Mouse (Mus musculus): ENCODE results near the gene Gnb1. TPM values are rescaled to one million over a fixed set of nuclear protein-coding genes. Genes with fewer than 3 reads are reported as not detected.
A peak's percentile ranks its signal among the peaks of the same experiment; 100 is the strongest.

Gene Gnb1
- polyA plus RNA-seq, 1 experiment from 2014 or later, result 316 TPM

DNA sequence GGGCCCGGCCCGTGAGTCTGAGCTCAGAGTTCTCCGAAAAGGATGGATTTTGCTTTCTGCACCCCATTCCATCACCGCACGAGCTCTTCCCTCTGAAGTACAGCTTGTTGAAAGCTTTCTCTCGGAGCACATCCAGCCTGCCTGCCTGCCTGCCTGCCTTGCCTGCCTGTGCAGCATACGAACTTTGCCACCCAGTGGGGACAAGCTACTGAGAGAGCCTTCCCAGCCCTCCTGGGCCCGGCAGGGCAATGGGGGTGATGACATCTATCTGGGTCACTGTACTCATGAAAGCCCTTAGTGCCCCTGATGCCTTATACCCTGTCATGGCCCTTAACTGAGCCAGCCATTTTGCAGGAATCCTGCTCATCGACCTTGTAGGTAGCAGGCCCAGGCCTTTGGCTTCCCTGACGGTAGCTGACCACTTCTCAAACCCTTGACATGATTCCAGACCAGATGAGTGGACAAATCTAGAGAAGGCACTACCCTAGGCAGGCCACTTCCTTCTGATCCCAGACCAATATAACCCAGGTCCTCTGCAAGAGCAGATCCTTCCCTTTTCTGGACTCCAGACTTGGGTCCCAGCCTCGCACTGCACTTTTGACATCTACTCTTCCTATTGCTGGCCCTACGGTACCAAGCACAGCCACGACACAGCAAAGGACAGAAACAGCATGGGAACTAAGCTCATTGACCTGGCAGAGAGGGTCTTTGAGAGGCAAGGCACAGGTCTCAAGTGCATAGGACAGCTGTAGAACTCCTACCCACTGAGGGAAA, 23.7 kb upstream of the Gnb1 start:
- ATAC-seq (replicated peaks; ENCODE audit: extremely low read depth, insufficient read depth, low FRiP score), result no peak
- H3K4me3 ChIP-seq (ENCODE audit: low read length), result no peak overlapping the region
- no peak overlapping the region for H3K9ac ChIP-seq (ENCODE audit: low read length)
- no peaks in the 10 kb centered on the region for H3K9me3 ChIP-seq (replicated peaks; ENCODE audit: control insufficient read depth, low read length)
- no peak overlapping the region for H3K27ac ChIP-seq (ENCODE audit: low read length)
- no peak overlapping the region for H3K4me2 ChIP-seq (ENCODE audit: low read depth, low read length)
- no peaks in the 10 kb centered on the region for H3K36me3 ChIP-seq (ENCODE audit: control insufficient read depth, insufficient read depth)
- H3K4me1 ChIP-seq (ENCODE audit: control insufficient read depth, insufficient read depth, low read length), result no peaks in the 10 kb centered on the region
- WGBS, result 74% methylated on average over 13 of the region's 13 CpGs
- H3K27me3 ChIP-seq (ENCODE audit: control insufficient read depth, insufficient read depth, low read length), result no peaks in the 10 kb centered on the region; the same call in 1 of the 2 replicates

DNA sequence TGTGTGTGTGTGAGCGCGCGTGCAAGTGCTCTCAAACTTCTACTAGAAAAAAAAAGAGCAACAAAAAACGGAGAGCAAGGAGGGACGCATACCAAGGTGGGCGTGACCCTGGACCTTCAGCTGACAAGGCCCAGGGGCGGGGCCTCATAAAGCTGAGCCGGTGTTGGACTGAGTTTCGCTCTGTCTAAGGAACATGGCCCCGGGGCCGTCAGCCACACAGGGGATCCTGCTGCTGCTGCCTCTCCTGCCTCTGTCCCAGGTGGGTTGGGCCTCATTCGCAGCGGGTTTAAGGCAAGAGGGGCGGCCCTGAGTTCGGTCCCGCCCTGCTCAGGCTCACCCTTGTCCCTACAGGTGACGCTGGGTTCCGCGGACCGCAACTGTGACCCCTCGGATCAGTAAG, 22.2 kb upstream of the Gnb1 start, which contains the start of gene Tmem52:
Gene Tmem52, plus strand, starts transcription at position 163 of the 400 bp plus-strand sequence.
- no peaks in the 10 kb centered on the region for H3K9me3 ChIP-seq (replicated peaks; ENCODE audit: control insufficient read depth, low read length)
- peak within 1 kb of the TSS; percentile 59 for H3K4me2 ChIP-seq (ENCODE audit: low read depth, low read length)
- 0 out of 2 replicates have a peak within 1 kb of the TSS, but pooled peaks have one; percentile 35 for H3K9ac ChIP-seq (ENCODE audit: low read length)
- H3K4me3 ChIP-seq (ENCODE audit: low read length), result peak within 1 kb of the TSS; percentile 44
- H3K27ac ChIP-seq (ENCODE audit: low read length), result no peak within 1 kb of the TSS
- H3K27me3 ChIP-seq (ENCODE audit: control insufficient read depth, insufficient read depth, low read length), result no peaks in the 10 kb centered on the region; the same call in 1 of the 2 replicates
- WGBS, result 11% methylated on average over 21 of the region's 21 CpGs
- peaks cover 8% of the 10 kb centered on the region for H3K4me1 ChIP-seq (ENCODE audit: control insufficient read depth, insufficient read depth, low read length)
- no peaks in the 10 kb centered on the region for H3K36me3 ChIP-seq (ENCODE audit: control insufficient read depth, insufficient read depth)
- 0 out of 2 replicates have a peak, but pooled peaks have one; percentile 29 for ATAC-seq (replicated peaks; ENCODE audit: extremely low read depth, insufficient read depth, low FRiP score)

DNA sequence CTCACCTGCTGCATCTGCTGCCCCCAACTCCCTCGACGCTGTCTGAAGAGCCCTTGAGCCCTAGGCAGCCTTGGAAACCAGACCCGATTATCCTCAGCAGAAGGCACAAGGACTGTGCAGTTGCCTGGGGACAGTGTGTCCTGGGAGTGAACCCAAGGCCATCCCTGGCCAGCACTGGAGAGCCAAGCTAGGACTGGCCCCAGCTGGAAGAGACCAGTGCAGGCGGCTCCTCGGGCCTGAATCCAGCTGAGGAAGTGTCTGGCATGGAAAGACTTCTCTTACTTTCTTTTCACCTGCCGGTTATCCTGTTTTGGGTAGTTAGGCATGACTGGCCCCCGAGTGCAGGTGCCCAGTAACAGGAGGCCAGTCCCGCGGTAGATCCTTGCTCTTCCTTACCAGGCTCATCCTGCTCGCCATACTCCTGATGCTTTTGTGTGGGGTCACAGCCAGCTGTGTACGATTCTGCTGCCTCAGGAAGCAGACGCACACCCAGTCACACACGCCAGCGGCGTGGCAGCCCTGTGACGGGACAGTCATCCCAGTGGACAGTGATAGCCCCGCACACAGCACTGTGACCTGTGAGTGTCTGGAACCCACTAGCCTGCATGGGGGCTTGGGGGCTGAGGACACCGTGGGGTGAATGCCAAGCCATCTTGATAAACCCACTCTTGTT, 21.4 kb upstream of the Gnb1 start:
- no peak for ATAC-seq (replicated peaks; ENCODE audit: extremely low read depth, insufficient read depth, low FRiP score)
- H3K4me3 ChIP-seq (ENCODE audit: low read length), result no peak overlapping the region
- no peaks in the 10 kb centered on the region for H3K36me3 ChIP-seq (ENCODE audit: control insufficient read depth, insufficient read depth)
- WGBS, result 70% methylated on average over 18 of the region's 18 CpGs
- no peaks in the 10 kb centered on the region; the same call in 1 of the 2 replicates for H3K27me3 ChIP-seq (ENCODE audit: control insufficient read depth, insufficient read depth, low read length)
- peaks cover 8% of the 10 kb centered on the region for H3K4me1 ChIP-seq (ENCODE audit: control insufficient read depth, insufficient read depth, low read length)
- H3K9ac ChIP-seq (ENCODE audit: low read length), result no peak overlapping the region
- no peak overlapping the region for H3K4me2 ChIP-seq (ENCODE audit: low read depth, low read length)
- H3K9me3 ChIP-seq (replicated peaks; ENCODE audit: control insufficient read depth, low read length), result no peaks in the 10 kb centered on the region
- H3K27ac ChIP-seq (ENCODE audit: low read length), result no peak overlapping the region

DNA sequence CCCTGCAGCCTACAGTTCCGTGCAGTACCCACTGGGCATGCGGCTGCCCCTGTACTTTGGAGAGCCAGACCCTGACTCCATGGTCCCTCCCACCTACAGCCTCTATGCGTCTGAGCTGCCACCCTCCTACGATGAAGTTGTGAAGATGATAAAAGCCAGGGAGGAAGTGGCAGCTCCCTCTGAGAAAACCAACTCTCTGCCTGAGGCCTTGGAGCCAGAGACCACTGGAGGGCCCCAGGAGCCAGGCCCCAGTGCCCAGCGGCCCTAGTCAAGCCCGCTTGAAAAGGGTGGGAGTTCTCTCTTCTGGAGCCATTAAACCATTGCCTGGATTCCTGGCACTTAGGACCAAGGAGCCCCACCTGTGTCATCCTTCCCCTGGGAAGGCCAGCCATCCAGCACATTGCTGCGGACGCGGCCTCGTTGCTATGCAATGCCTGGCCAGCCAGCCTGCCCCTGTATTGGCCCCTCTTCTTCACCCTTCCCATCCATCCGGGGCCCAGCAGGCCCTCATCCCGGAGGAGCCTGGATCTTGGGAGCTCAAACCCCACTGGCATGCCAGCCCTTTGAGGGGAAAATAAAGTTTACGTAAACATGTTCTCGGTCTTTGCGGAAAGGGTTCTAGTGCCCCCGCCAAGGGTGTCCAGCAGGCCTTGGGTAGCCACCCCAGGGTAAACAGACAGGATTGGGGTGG, 20.8 kb upstream of the Gnb1 start:
- Histone ChIP-seq H3K27ac (ENCODE audit: low read length) (no peak overlapping the region), H3K4me2 (ENCODE audit: low read depth, low read length) (no peak overlapping the region), H3K4me1 (ENCODE audit: control insufficient read depth, insufficient read depth, low read length) (peaks cover 8% of the 10 kb centered on the region), H3K36me3 (ENCODE audit: control insufficient read depth, insufficient read depth) (no peaks in the 10 kb centered on the region), H3K27me3 (ENCODE audit: control insufficient read depth, insufficient read depth, low read length) (no peaks in the 10 kb centered on the region; the same call in 1 of the 2 replicates), H3K9ac (ENCODE audit: low read length) (no peak overlapping the region), H3K9me3 (replicated peaks; ENCODE audit: control insufficient read depth, low read length) (no peaks in the 10 kb centered on the region), H3K4me3 (ENCODE audit: low read length) (no peak overlapping the region)
- 75% methylated on average over 16 of the region's 16 CpGs for WGBS
- ATAC-seq (replicated peaks; ENCODE audit: extremely low read depth, insufficient read depth, low FRiP score), result no peak

DNA sequence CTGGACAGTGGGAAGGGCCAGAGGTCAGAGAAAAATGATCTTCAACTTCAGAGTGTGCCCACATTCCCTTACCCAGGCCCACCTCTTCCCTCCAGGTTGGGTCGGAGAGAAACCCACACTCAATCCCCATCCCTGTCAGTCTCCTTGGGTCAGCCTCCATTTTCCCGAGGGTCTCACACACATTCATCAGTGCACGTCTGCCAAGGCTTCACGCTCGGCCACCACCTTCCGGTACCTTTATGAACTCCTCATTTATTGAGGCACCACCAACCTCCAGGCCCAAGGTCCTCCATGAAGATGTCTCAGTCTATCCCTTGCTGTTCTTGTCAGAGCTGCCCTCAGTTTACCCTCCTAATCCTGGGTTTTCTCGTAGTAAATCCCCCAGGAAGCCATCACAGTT, 20.2 kb upstream of the Gnb1 start:
- ATAC-seq (replicated peaks; ENCODE audit: extremely low read depth, insufficient read depth, low FRiP score), result no peak
- Histone ChIP-seq H3K9ac (ENCODE audit: low read length) (no peak overlapping the region), H3K27ac (ENCODE audit: low read length) (no peak overlapping the region), H3K4me2 (ENCODE audit: low read depth, low read length) (no peak overlapping the region), H3K36me3 (ENCODE audit: control insufficient read depth, insufficient read depth) (no peaks in the 10 kb centered on the region), H3K27me3 (ENCODE audit: control insufficient read depth, insufficient read depth, low read length) (no peaks in the 10 kb centered on the region; the same call in 1 of the 2 replicates), H3K4me3 (ENCODE audit: low read length) (no peak overlapping the region), H3K4me1 (ENCODE audit: control insufficient read depth, insufficient read depth, low read length) (peaks cover 8% of the 10 kb centered on the region), H3K9me3 (replicated peaks; ENCODE audit: control insufficient read depth, low read length) (no peaks in the 10 kb centered on the region)
- WGBS, result 84% methylated on average over 7 of the region's 7 CpGs

DNA sequence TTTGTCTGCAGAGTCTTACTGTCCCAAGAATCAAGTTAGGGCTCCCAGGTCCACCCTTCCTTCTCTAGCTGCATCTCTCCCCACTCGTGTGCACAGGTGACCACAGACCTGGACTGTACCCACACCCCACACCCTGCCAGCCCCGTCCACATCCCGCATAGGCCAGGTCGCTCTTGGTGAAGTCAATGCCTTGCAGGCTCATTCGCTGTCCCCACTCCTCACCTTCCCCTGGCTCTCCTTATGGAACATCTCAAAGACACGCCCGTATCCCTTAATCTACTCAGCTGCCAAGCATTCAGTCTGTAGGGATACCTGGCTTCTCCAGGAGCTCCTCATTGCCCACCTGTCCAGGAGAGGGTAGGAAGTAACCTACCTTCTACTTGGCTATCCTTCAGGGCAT, 19.8 kb upstream of the Gnb1 start:
- Histone ChIP-seq H3K4me1 (ENCODE audit: control insufficient read depth, insufficient read depth, low read length) (peaks cover 8% of the 10 kb centered on the region), H3K4me3 (ENCODE audit: low read length) (no peak overlapping the region), H3K27ac (ENCODE audit: low read length) (no peak overlapping the region), H3K9ac (ENCODE audit: low read length) (no peak overlapping the region), H3K27me3 (ENCODE audit: control insufficient read depth, insufficient read depth, low read length) (no peaks in the 10 kb centered on the region; the same call in 1 of the 2 replicates), H3K9me3 (replicated peaks; ENCODE audit: control insufficient read depth, low read length) (no peaks in the 10 kb centered on the region), H3K4me2 (ENCODE audit: low read depth, low read length) (no peak overlapping the region), H3K36me3 (ENCODE audit: control insufficient read depth, insufficient read depth) (no peaks in the 10 kb centered on the region)
- ATAC-seq (replicated peaks; ENCODE audit: extremely low read depth, insufficient read depth, low FRiP score), result no peak
- WGBS, result 84% methylated on average over 7 of the region's 7 CpGs

DNA sequence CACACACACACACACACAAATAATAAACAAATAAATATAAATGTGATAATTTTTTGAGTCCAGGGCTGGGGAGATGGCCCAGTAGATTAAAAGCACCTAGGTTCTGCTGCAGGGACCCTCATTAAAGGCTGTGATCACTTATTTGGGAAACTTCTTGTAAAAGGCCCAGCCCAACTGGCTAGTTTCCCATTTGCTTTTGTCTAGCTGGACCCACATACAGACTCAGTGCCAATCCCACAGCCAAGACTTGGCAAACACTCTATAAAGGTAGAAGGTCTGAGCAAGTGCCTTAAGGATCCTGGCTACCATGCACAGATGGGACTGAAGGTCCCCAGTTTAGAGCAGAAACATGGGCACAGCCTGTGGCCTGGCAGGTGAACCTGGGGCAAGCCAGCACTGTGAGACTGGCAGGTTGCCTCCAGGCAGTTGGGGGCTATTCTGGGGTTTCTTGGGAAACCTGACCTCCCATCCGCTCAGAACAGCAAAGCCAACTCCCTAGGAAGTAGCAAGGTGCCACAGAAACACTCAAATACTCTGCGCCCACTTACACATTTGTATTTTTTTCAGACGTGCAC, 18.4 kb upstream of the Gnb1 start:
- Histone ChIP-seq H3K4me3 (ENCODE audit: low read length) (no peak overlapping the region), H3K9me3 (replicated peaks; ENCODE audit: control insufficient read depth, low read length) (no peaks in the 10 kb centered on the region), H3K9ac (ENCODE audit: low read length) (no peak overlapping the region), H3K27me3 (ENCODE audit: control insufficient read depth, insufficient read depth, low read length) (no peaks in the 10 kb centered on the region; the same call in 1 of the 2 replicates), H3K27ac (ENCODE audit: low read length) (no peak overlapping the region), H3K4me2 (ENCODE audit: low read depth, low read length) (no peak overlapping the region), H3K36me3 (ENCODE audit: control insufficient read depth, insufficient read depth) (no peaks in the 10 kb centered on the region), H3K4me1 (ENCODE audit: control insufficient read depth, insufficient read depth, low read length) (peaks cover 8% of the 10 kb centered on the region)
- WGBS, result 57% methylated on average over 3 of the region's 3 CpGs
- ATAC-seq (replicated peaks; ENCODE audit: extremely low read depth, insufficient read depth, low FRiP score), result no peak

DNA sequence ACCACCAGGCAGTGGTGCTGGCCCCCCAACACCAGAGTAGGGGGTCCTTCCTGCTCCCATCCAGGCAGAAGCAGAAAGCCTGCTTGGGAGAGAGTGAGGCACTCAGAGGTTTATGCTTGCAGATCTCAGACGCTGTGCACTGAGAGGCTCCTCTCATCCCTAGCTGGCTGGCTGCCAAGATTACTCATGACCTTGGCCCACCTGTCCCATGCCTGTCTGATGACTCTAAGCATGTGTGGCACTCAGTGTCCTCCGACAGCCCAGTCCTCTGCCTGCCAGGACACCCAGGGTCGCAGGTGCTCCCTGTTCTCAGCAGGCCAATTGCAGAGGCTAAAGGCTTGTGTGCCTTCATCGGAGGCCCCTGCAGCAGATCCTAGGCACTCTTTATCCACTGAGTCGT, 17.8 kb upstream of the Gnb1 start:
- Histone ChIP-seq H3K9ac (ENCODE audit: low read length) (no peak overlapping the region), H3K4me1 (ENCODE audit: control insufficient read depth, insufficient read depth, low read length) (peaks cover 8% of the 10 kb centered on the region), H3K4me2 (ENCODE audit: low read depth, low read length) (no peak overlapping the region), H3K9me3 (replicated peaks; ENCODE audit: control insufficient read depth, low read length) (no peaks in the 10 kb centered on the region), H3K27me3 (ENCODE audit: control insufficient read depth, insufficient read depth, low read length) (no peaks in the 10 kb centered on the region; the same call in 1 of the 2 replicates), H3K36me3 (ENCODE audit: control insufficient read depth, insufficient read depth) (no peaks in the 10 kb centered on the region), H3K27ac (ENCODE audit: low read length) (no peak overlapping the region), H3K4me3 (ENCODE audit: low read length) (no peak overlapping the region)
- ATAC-seq (replicated peaks; ENCODE audit: extremely low read depth, insufficient read depth, low FRiP score), result no peak
- WGBS, result 29% methylated on average over 5 of the region's 5 CpGs
